Mouse (Mus musculus) brain, embryonic 18.5 days (tissue): ENCODE data around the gene Gm2115.

Source experiments
- DNase-seq: peaks from one replicate; pipeline ENCODE4 v3.0.0-alpha.2; 2012; ENCODE audit warnings: low read depth, low spot score

Gm2115 gene

GRCm38 (mm10) chr7:84586360-84587100 lies 57.8 kb downstream of the Gm2115 start:
- DNase-seq: no peak

DNA sequence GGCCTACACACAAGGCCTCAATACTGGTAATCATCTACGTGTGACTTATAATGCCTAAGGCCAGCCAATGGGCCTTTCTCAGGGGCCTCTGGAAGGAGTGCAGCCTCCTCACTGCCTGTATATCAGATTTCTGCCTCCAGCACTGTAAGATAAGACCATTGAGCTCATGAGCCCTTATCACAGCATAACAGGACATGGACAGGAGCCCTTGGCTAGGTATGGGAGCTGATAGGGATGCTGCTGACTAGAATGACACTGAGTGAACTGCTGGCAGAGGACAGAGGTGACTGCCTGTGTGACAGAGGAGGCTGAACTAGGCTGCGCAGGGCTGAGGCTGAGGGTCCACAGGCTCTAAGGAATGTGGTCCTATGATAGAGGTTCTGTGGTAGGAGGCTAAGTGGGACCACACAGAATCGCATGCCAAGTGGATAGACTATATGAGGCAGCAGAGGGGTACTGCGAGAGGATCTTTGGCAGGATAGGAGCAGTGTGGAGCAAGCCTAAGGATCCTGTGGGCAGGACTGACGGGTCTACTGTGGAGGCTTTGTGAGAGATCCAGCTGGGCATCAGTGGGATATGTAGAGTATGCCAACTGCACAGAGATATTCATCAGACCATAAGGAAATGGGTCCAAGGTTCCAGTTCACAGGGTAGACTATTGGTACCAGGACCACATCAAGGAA lies 58.5 kb downstream of the Gm2115 start:
- DNase-seq: no peak

DNA sequence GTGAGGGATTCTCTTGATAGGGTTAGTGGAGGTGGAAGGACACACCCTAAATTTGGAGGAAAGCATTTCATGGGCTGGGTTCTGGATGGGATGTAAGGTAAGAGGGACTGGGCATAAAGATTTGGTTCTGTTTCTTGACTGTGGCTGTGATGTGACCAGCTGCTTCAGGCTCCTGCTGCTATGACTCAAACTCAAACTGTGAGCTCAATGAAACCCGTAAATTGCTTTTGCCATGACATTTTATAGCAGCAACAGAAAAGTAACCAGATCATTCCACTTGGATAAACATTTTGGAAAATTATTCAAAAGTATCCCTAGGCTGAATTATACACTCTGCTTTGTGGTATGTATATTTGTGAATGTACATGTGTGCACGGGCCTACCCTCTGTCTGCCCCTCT lies 61.9 kb downstream of the Gm2115 start:
- DNase-seq: no peak

DNA sequence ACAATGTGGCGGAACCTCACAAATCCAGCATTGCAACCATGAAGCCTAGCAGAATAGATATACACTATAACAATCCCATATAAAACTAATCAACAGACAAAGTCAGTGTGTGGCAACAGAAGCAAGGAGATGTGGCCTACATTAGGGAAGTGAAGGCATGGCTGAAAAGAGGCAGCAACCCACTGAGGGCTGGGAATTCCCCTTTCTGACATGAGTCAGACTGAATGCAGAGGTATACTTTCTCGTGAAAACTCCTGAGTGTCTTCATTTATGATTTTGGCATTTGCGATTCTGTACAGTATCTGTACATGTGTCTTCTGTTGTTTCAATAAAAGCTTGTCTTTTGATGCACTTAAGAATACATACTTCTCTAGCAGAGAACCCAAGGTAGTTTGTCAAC lies 62.6 kb downstream of the Gm2115 start:
- DNase-seq: no peak

GRCm38 (mm10) chr7:84594087-84594916 lies 65.5 kb downstream of the Gm2115 start:
- no peak for DNase-seq

DNA sequence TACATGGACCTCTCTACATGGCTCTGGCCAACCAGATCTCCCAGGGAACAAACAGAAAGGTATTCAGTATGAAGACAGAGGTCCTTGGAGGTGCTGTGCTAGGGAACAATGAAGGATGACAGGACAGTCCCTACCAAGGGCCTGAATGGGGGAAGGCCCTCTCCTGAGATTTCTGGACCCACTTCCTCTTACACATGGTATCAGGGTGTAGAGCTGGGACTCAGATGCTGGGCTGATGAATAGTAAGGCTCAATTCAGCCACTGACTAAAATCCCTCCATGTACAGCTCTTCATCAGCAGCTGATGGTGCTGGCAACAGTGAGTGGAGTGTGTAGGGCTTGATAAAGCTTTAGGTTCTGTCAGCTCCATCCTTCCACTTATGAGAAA lies 66.2 kb downstream of the Gm2115 start:
- no peak for DNase-seq

- no peak for DNase-seq
These were observed 67.2 kb downstream of the Gm2115 start for GRCm38 (mm10) chr7:84596002-84596401.

DNA sequence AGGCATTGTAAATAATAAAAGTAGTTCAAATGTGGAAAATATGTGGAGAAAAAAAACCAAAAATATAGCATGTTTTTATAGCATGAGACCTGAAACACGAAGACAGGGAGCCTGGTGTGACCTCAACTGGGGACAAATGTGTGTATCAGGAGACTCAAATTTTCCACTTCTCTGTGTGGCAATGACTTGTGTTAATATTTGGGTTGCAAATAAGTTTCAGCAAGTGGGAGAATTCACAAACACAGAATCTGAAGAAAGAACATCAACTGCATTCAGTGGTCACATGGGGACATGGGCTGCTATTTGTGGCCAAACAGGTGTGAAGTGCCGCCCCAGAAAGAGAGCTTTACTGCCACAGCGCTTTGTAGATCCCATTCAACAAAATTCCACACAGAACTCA lies 67.9 kb downstream of the Gm2115 start:
- no peak for DNase-seq

DNA sequence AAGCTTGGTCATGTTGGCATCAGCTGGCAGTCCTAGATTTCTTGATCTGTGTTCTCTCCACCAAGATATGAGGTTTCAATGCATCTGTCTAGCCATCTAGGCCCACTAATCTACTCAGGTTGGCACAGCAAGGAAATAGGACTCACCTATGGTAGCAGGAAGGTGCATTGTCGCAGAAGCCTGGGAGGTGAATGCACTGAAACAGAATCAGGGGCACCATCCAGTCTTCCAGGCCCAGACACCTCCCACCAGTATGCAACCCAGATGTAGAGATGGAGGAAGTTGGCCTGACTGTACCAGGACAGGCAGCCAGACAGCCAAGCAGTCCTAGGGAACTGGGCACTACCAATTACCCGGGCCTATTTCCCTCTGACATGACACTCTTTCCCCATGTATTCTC lies 71.9 kb downstream of the Gm2115 start:
- DNase-seq: no peak

GRCm38 (mm10) chr7:84601331-84601730 lies 72.6 kb downstream of the Gm2115 start:
- no peak for DNase-seq

DNA sequence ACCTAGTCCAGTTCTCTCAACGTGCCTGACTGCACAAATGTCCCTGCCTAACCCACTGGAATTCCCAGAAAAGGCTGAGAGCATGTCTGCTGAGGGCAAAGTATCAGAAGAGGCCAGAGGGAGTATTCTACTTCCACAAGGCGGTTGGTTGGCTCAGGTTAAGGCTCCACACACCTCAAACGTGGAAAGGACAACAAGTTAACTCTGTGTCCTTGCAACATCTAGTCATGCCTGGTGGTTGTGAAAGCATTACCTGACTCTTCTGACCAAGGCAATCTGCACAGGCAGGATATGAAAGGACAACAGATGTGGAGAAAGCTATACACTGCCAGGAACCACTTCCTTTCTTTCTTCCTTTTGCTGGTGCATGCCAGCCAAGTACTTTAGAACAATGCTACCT lies 75.7 kb downstream of the Gm2115 start:
- DNase-seq: no peak

DNA sequence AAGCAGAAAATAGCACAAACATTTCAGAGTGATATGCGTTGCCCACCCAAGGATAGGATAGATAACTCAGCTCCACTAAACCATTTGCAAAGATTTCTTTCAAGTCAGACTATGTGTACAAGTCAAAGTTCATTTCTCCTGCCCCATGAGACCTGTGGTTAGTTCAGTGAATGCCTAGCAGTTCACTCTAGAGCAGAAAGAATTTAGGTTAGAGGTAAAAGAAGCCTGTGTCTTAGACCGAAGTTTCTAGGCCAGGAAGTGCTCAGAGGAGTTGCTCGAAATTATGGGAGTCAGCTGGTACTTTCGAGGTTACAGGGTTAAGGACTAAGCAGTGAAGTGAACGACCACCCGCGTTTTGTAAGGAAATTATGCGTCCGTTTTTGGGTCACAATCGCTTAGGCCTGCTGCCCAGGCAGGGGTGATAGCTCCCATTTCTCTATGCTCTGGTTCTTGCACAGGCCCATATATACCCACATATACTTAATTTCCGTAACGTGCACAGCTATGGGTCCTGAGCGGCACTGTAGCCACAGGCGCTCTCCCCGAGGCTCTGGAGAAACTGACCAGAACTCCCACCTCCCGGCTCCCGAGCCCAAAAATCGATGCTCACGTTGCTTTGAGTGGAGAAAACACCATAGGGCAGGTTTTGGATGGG lies 76.4 kb downstream of the Gm2115 start:
- no peak for DNase-seq

- DNase-seq: no peak
These were observed 77.0 kb downstream of the Gm2115 start for GRCm38 (mm10) chr7:84605704-84606292.

- DNase-seq: no peak
These were observed 77.6 kb downstream of the Gm2115 start, which contains the start of gene Fah for GRCm38 (mm10) chr7:84606293-84606749. Fah (minus strand) TSS chr7:84606722.

GRCm38 (mm10) chr7:84611609-84612008 lies 82.9 kb downstream of the Gm2115 start:
- no peak for DNase-seq

DNA sequence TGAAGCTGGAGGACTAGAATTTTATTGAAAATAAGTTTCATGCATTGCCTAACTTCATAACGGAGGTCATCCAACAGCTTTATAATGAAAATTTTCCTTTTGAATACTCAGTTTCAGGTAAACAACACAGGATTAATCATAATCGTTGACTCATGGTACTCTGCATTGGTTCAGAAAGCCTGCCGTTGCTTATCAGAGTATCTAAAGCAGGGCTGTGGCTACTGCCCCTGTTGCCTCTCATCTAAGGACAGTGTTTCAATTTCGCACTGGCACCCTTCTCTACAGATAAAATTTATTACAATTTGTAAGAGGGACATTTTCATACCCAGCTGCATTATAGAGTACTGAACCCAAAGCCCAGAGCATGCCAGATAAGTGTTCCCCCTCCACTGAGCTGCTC lies 83.7 kb downstream of the Gm2115 start:
- no peak for DNase-seq

GRCm38 (mm10) chr7:84618951-84619350 lies 90.2 kb downstream of the Gm2115 start:
- DNase-seq: no peak

- DNase-seq: no peak
These were observed 92.2 kb downstream of the Gm2115 start for GRCm38 (mm10) chr7:84620956-84621355.

- no peak for DNase-seq
These were observed 95.0 kb downstream of the Gm2115 start for GRCm38 (mm10) chr7:84623718-84624117.

- DNase-seq: no peak
These were observed 103.1 kb downstream of the Gm2115 start for GRCm38 (mm10) chr7:84631878-84632277.
